8 mouse cellular contexts compared by ENCODE assay signal in the genomic region with DNA sequence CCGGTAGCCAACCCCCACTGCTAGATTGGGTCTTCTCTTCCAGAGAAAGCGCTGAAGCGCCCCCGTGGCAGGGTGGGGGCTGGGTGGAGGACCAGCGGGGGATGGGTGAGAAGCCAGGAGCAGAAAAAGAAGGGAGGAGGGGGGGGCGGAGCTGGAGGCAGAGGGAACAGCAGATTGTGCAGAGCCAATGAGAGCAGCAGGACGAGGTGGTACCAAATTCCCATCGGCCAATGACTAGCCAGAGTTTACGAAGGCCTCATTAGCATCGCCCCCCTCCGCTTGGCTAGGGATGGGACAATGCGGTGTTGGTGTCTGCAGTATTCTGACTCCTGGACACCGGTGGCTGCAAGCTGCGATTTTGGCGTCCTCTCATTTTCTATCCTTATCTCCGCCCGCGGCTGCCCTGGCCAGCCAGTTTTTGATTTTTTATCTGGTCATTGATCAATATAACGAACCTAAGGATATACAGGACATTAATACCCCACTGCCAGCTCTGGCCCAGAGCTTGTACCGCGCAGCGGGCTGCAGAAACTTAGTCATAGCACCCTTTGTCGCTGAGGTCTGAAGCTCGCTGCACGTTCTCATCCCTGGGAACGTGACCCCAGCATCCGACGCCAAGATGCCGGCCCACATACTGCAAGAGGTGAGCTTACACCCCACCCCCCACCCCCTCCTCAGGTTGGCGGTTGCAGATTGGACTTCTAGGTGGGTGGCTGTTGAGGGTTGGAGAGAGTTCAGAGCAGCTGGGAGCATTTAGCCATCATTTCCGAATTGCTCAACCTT. TPM values are rescaled to one million over a fixed set of nuclear protein-coding genes. Genes with fewer than 3 reads are reported as not detected.
A peak's percentile ranks its signal among the peaks of the same experiment; 100 is the strongest.
DNase-seq lines count a peak whose midpoint lies in the region; ATAC-seq and TF ChIP-seq lines count a peak whose summit lies in the region.

No protein-coding gene starts in this region.

- peaks cover 30% of the 10 kb centered on the region for H3K36me3 ChIP-seq in lung, embryonic 15.5 days
- peaks cover 28% of the 10 kb centered on the region for H3K36me3 ChIP-seq in thymus, adult 2 months (ENCODE audit: control insufficient read depth, insufficient read depth, low read length)

- H3K4me1 ChIP-seq in lung, embryonic 15.5 days = peaks cover 67% of the 10 kb centered on the region
- peaks cover 41% of the 10 kb centered on the region for H3K4me1 ChIP-seq in thymus, adult 2 months (replicated peaks; ENCODE audit: control insufficient read depth, insufficient read depth, low read length)

- 2% methylated on average over 30 of the region's 31 CpGs for WGBS in lung, embryonic 15.5 days
- under 1% methylated on average over 30 of the region's 31 CpGs for WGBS in thymus, adult 2 months

- peak overlapping the region; percentile 90 for H3K9ac ChIP-seq in lung, embryonic 15.5 days

- peak overlapping the region; percentile 90 for H3K4me2 ChIP-seq in lung, embryonic 15.5 days

- no peaks in the 10 kb centered on the region for H3K9me3 ChIP-seq in lung, embryonic 15.5 days

- TF ChIP-seq POLR2A in thymus, adult 2 months (IDR thresholded peaks at IDR 0.05; ENCODE audit: control insufficient read depth, extremely low read depth, insufficient read depth, low read length, poor library complexity) = peak; percentile 78

- peak; percentile 79 to 86 for ATAC-seq in hematopoietic stem cell, adult 5-6 weeks (replicated peaks in 1 of 2; ENCODE audit: insufficient read depth in 1 of 2, low FRiP score in 2 of 2, low TSS enrichment in 1 of 2, low read depth in 1 of 2, poor library complexity in 2 of 2, severe bottlenecking in 2 of 2)
- ATAC-seq in lung, embryonic 15.5 days (ENCODE audit: borderline replicate concordance, extremely low read depth, low FRiP score, low TSS enrichment) = peak; percentile 96

- TF ChIP-seq CTCF in thymus, adult 2 months (IDR thresholded peaks at IDR 0.05; ENCODE audit: borderline replicate concordance, control insufficient read depth, extremely low read depth, insufficient read depth, low read length, poor library complexity) = no peak

- peak overlapping the region; percentile 66 for H3K4me3 ChIP-seq in lung, embryonic 15.5 days
- H3K4me3 ChIP-seq in thymus, adult 2 months (ENCODE audit: control insufficient read depth, insufficient read depth, low read length) = peak overlapping the region; percentile 74

- peak overlapping the region; percentile 97 for H3K27ac ChIP-seq in lung, embryonic 15.5 days
- peak overlapping the region; percentile 87 for H3K27ac ChIP-seq in thymus, adult 2 months (ENCODE audit: control insufficient read depth, insufficient read depth, low read length)

- H3K27me3 ChIP-seq in lung, embryonic 15.5 days = no peaks in the 10 kb centered on the region
- no peaks in the 10 kb centered on the region for H3K27me3 ChIP-seq in thymus, adult 2 months (ENCODE audit: control insufficient read depth, insufficient read depth, low read length)

- DNase-seq in MN1 (ENCODE audit: low spot score) = peak; percentile 93
- peak; percentile 95 for DNase-seq in cerebellum, adult 8-10 months
- DNase-seq in forelimb bud, embryonic 11.5 days (ENCODE audit: low read depth, low spot score) = peak; percentile 97
- peak; percentile 89 for DNase-seq in layer of hippocampus, adult 9-10 months (ENCODE audit: low spot score)
- peak; percentile 95 for DNase-seq in ovary, adult 18-20 months (ENCODE audit: low spot score)
- DNase-seq in thymus, adult 2 months = peak; percentile 80

RNA-seq across cellular contexts. Expression of gene Scd2, which starts 0.5 kb away (rescaled TPM):
- total RNA-seq in hematopoietic stem cell, adult 5-6 weeks (2017) = 126 and 150 TPM in 2 replicates
- polyA plus RNA-seq in lung, embryonic 15.5 days (2015; fragmentation: Nextera tagmentation; extraction: Ambion mirVana) = 210 and 224 TPM in 2 replicates
- 261 and 320 TPM in 2 replicates for polyA plus RNA-seq in thymus, adult 2 months (2012; rRNA removed)

RNA-seq across cellular contexts. Expression of gene Scd4, which starts 38.9 kb away (rescaled TPM):
- 0.05 and 0.31 TPM in 2 replicates for total RNA-seq in hematopoietic stem cell, adult 5-6 weeks (2017)
- polyA plus RNA-seq in lung, embryonic 15.5 days (2015; fragmentation: Nextera tagmentation; extraction: Ambion mirVana) = 0.15 and 0.35 TPM in 2 replicates
- 2.2 and 2.7 TPM in 2 replicates for polyA plus RNA-seq in thymus, adult 2 months (2012; rRNA removed)

Comparison
In these comparisons a context has a peak if more than half of its experiments do, and no peak if none do; other contexts are left out.
1. Peak in every context shown above with its lines: DNase-seq, ATAC-seq, H3K4me3 ChIP-seq and H3K27ac ChIP-seq.